Mouse (Mus musculus) bone marrow macrophage, adult 2 months (primary cell): ENCODE results near the gene Lrrn3.

Experiments used
- CTCF ChIP-seq: IDR thresholded peaks from 2 replicates; pipeline ENCODE4 v1.5.1; 2012; ENCODE audit warnings: low read depth, mild to moderate bottlenecking, low read length, moderate library complexity
- POLR2A ChIP-seq: IDR thresholded peaks from 2 replicates; pipeline ENCODE4 v1.6.1; 2012; ENCODE audit warnings: mild to moderate bottlenecking, low read depth, low read length, borderline replicate concordance

DNA sequence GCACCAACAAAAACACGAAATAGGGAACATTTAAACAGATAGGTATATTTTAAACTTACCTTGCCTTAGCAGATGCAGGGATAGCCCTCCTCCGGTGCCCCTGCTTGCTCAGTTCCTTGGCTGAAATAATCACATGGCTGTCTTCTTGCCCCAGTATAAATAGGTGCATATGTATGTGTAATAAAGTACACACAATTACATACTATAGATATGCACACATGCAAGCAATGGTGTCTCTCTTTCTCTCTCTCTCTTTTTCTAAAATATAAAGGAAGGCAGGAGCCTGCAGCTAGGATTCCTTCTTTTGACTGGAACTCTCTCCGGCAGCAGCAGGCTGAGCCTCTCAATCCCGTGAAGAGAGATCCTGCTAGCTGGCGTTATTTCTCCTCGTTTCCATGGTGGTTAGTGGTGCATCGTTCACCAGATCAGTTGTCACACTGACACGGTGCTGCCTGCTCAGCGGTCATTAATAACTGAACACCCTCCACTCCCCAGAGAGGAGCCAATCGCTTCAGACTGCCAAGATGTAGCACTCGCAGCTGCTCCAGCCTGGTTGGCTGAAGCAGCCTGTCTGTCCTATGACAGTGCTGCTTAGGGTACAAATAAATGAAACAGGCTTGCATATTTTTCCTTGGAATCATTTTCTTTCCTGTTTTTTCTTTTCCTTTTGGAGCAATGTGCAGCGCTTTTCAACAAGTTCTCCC is 567 bp downstream of the Lrrn3 start:
- TF ChIP-seq POLR2A (no peak), CTCF (no peak)
